Mouse (Mus musculus) left cerebral cortex, adult 11 months (tissue): ENCODE measurements around the gene Lenep.

Experiments
- DNase-seq: peaks from one replicate; pipeline ENCODE4 v3.0.0; 2022; ENCODE audit warnings: low spot score

Gene Lenep

DNA sequence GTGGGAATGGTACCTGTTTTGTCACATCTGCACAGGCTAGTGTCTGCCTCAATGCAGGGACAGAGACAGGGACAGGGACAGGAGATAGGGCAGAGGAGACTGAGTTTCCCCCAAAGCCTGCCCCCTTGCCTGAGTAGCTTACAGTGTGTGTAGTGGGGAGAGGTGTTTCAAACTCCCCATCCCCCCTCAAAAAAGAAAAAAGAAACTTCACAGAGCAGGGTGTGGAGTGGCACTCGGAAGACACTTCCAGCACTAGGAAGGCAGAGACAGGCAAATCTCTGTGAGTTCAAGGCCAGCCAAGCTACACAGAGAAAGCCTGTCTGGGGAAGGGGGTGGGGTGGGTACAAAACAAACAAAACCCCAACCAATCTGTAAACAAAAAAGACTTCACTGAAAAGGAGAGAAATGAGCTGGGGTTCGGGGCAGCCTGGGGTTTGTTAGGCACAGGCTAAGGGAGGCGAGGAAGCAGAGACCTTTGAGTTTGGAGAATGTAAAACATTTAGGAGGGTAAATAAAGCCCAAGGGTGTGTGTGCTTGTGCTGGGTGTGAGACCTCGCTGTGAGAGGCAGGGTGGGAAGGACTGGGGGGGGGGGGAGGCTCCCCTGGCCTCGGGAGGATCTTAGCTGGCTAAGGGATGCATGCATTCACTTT, 28.9 kb downstream of the Lenep start:
- DNase-seq: no peak

GRCm38 (mm10) chr3:89367338-89367737, 35.3 kb downstream of the Lenep start:
- no peak for DNase-seq

- DNase-seq: no peak
Observed at GRCm38 (mm10) chr3:89365486-89366414, 36.8 kb downstream of the Lenep start.

GRCm38 (mm10) chr3:89365153-89365485, 37.5 kb downstream of the Lenep start, which contains the start of gene Dcst1:
Dcst1 (minus strand) TSS chr3:89365253.
- no peak for DNase-seq

DNA sequence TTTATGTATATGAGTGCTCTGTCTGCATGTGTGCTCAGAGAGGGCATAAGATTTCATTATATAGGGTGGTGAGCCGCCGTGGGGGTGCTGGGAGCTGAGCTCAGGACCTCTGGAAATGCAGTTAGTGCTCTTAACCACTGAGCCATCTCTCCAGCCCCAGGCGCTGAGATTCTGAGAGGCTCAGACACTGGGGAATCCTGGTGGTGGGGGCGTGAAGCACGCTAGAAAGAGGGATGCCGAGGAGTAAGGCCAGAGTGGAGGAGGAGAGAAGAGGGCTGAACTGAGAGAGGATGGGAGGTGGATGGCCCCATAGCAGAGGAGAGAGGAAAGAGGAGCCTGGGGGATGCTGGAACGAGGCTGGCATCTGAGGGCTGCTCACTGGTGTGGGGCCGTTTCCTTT, 38.0 kb downstream of the Lenep start:
- DNase-seq: no peak

DNA sequence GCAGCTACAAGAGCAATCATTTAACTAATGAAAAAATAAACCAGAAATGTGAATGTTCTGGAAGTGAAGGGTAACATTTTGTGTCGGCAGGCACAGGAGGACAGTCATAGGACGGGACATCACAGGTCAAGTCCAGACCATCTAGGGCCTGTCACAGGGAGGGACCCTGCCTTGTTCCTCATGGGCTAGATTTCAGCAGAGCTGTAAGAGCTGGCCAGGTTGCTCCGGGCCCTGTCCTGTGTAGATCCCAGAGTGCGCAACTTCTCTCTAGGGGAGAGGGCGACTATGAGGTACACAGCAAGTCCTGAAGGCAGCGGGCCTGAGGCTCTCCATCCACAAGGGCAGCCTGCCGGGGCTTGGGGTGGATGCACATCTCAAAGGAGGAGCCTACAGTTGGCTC, 40.9 kb downstream of the Lenep start, which contains the start of gene Dcst2:
Gene Dcst2 (plus strand): TSS at position 301 of the 400 bp plus-strand sequence.
- no peak for DNase-seq

GRCm38 (mm10) chr3:89360237-89360636, 42.4 kb downstream of the Lenep start:
- DNase-seq: no peak

GRCm38 (mm10) chr3:89359630-89360029, 43.0 kb downstream of the Lenep start:
- DNase-seq: no peak

DNA sequence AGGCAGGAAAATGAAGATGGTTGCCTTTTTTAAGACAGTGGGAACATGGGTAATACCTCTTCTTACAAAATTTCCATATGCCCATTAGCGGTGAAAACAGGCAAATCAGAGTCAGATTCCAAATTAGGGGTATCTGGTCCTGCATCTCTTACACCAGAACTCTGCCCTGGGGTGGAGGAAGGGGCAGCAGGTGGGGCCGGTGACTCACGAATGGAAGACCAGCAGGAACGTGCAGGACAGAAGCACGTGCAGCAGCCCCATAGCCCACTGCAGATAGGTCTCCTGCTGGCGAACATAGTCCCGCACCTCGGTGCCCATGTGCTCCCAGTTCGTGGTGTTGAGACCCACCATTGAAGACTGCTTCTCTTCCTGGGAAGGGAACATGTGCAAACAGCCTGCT, 46.6 kb downstream of the Lenep start:
- DNase-seq: no peak

GRCm38 (mm10) chr3:89355512-89355902, 47.1 kb downstream of the Lenep start:
- no peak for DNase-seq

DNA sequence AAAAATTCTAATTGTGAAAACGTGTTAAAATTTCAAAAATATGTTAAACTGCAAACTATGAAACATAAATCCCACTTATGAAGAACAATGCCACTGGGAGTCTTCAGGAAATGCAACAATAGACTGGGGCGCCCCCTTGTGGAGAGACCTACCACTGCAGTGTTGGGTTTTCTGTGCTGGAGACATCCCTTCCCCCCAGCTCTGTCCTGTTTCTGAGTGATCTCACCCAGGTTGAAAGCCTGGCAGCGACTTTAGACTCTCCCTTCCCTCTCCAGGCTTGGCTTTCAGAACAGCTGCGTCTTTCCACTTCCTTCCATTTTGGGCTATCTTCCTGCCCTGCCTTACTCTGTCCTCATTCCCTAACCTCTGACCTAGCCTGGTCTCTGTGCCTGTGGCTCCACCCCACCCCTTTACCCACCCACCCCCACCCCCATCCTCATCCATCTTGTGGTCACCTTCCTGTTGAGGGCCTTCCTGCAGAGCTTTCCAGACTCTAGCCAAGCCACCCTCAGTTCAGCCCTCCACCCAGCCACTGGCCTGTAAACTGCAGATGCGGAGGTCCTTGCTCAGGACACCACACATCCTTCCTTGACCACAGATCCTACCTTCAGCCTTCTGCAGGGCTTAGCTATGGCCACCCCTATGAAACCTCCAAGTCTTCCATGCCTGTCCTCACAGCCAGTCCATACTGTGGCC, 47.6 kb downstream of the Lenep start:
- DNase-seq: peak; percentile 83

DNA sequence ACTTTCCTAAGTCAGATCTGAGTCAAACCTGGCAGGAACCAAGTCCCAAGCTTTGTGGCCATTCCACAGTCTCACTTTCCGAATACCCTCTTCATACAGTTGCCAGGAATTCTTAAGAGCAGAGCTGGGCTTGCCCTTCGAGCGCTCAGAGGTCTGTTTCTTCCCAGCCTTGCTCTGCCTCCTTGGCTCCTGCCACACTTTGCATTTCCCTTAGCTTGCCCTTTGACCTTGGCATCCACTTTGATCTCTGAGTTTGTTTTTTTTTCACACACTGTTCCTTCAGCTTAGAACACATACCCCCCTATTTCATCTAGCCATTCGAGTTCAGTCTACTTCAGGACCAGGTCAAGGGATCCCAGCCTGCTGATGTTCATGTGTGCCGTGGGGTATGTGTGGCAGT, 51.3 kb downstream of the Lenep start:
- DNase-seq: no peak
